Mouse (Mus musculus): ENCODE data around the gene Dpysl4. TPM values are rescaled to one million over a fixed set of nuclear protein-coding genes. Genes with fewer than 3 reads are reported as not detected.
A peak's percentile ranks its signal among the peaks of the same experiment; 100 is the strongest.

The Dpysl4 gene
- 265 and 280 TPM in 2 replicates for polyA plus RNA-seq (2015; fragmentation: Nextera tagmentation; extraction: Ambion mirVana)

DNA sequence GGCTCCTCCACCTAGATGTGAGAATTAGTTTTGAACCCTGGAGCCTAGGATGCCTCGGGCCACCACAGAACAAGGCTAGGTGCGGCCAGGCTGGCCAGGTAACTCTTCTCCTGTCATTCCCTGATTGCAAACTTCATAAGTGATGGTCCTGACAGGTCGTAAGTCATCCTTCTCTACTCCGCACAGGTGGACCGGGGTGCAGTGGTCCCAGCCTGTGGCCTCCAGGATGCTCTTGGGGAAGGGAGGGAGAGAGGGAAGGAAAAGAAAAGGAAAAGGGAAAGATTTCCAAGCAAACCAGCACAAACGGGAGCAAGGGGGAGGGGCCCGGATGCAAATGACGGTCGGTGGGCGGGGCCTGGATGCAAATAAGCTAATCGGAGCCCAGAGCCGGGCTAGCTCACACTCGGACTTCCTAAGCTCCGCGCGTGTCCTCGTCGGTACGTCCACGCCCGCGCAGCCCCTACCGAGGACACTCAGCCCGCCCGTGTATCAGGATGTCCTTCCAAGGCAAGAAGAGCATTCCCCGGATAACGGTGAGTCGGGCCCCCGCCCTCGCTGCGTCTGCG lies at the start of gene Dpysl4:
Gene Dpysl4, plus strand, starts transcription at position 373 of the 566 bp plus-strand sequence.
- WGBS, result 7% methylated on average over 32 of the region's 32 CpGs
- peak; percentile 87 for ATAC-seq (ENCODE audit: low FRiP score)
- Histone ChIP-seq H3K4me2 (peak within 1 kb of the TSS; percentile 81), H3K9me3 (no peaks in the 10 kb centered on the region), H3K27ac (peak within 1 kb of the TSS; percentile 92), H3K36me3 (peaks cover 21% of the 10 kb centered on the region), H3K27me3 (no peaks in the 10 kb centered on the region), H3K4me1 (replicated peaks) (peaks cover 53% of the 10 kb centered on the region), H3K9ac (peak within 1 kb of the TSS; percentile 99), H3K4me3 (peak within 1 kb of the TSS; percentile 88)

DNA sequence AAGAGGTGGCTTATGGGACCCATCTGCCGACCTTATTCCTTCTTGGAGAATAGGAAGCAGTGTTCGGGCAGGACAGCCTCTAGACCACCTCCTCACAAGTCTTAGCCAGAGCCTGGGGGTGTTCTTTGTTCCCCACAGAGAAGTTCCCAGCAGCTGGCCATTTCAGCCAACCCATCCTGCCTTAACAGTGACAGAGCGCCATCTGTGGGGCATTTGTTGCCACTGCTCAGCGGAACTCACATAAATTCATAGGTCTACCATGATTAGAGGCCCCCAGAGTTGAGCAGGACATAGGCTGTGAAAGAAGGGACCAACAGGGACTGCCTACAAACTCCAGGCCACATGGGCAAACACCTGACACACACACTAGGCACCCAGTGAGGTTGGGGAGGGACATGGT lies 22.4 kb upstream of the Dpysl4 start:
- Histone ChIP-seq H3K27ac (no peak overlapping the region), H3K4me2 (no peak overlapping the region), H3K4me1 (replicated peaks) (no peaks in the 10 kb centered on the region), H3K9me3 (no peaks in the 10 kb centered on the region), H3K9ac (no peak overlapping the region), H3K4me3 (no peak overlapping the region), H3K27me3 (peaks cover 11% of the 10 kb centered on the region; the same call in 1 of the 2 replicates), H3K36me3 (no peaks in the 10 kb centered on the region)
- 55% methylated on average over 4 of the region's 4 CpGs for WGBS
- ATAC-seq (ENCODE audit: low FRiP score), result no peak

DNA sequence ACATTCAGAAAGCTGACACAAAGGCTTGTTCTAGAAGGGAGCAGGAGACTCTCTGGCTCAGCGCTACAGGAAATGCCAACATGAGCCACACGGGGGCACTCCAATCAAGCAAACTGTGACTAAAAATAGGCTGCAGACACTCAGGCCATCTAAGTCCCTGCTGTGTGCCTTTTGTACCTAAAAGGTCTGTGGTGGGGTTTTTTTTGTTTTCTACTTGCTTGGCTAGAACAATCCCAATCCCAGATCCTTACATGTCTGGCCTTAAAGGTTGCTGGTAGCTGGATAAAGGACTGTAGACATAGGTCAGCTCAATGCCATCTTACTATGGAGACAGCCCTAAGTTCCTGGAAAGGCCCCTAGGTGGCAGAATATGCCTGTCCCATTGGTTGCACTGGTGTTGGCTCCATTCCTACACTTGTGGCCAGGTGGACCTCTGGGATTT lies 17.6 kb upstream of the Dpysl4 start:
- Histone ChIP-seq H3K9me3 (no peaks in the 10 kb centered on the region), H3K27me3 (peaks cover 11% of the 10 kb centered on the region; the same call in 1 of the 2 replicates), H3K9ac (no peak overlapping the region), H3K36me3 (no peaks in the 10 kb centered on the region), H3K4me3 (no peak overlapping the region), H3K4me2 (no peak overlapping the region), H3K27ac (no peak overlapping the region), H3K4me1 (replicated peaks) (0 out of 2 replicates have a peak, but pooled peaks cover 4% of the 10 kb centered on the region)
- peak; percentile 74 for ATAC-seq (ENCODE audit: low FRiP score)
- WGBS, result 0% methylated on average over 2 of the region's 2 CpGs

DNA sequence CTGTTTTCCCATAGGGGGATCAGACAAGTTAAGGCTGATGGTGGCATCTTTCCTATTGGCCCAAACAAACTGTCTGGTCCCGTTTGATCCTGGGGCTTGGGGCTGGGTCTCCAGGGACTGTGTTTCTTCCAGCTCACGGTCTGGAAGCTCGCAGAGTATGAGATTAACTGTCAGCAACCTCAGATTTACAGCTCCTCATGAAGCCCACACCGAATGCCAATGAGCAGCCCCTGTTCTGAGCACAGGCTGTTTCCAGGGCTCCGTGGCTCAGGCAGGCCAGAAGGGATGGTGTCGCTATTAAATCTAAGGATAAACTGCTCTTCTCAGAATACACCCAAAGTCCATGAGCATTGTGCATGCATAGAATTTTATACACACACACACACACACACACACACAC lies 11.6 kb upstream of the Dpysl4 start:
- H3K4me2 ChIP-seq, result no peak overlapping the region
- no peaks in the 10 kb centered on the region for H3K36me3 ChIP-seq
- H3K4me3 ChIP-seq, result no peak overlapping the region
- peaks cover 59% of the 10 kb centered on the region for H3K4me1 ChIP-seq (replicated peaks)
- peak overlapping the region; percentile 43; the same call in 1 of the 2 replicates for H3K9ac ChIP-seq
- H3K9me3 ChIP-seq, result no peaks in the 10 kb centered on the region
- peak overlapping the region; percentile 85 for H3K27ac ChIP-seq
- ATAC-seq (ENCODE audit: low FRiP score), result 0 out of 2 replicates have a peak, but pooled peaks have one; percentile 11
- no peaks in the 10 kb centered on the region for H3K27me3 ChIP-seq
- WGBS, result 15% methylated on average over 6 of the region's 6 CpGs

- Histone ChIP-seq H3K9ac (peak overlapping the region; percentile 49; the same call in 1 of the 2 replicates), H3K27me3 (no peaks in the 10 kb centered on the region), H3K4me2 (peak overlapping the region; percentile 25; the same call in 1 of the 2 replicates), H3K9me3 (no peaks in the 10 kb centered on the region), H3K36me3 (no peaks in the 10 kb centered on the region), H3K27ac (peak overlapping the region; percentile 85), H3K4me3 (no peak overlapping the region), H3K4me1 (replicated peaks) (peaks cover 60% of the 10 kb centered on the region)
- peak; percentile 44; the same call in 1 of the 2 replicates for ATAC-seq (ENCODE audit: low FRiP score)
- WGBS, result 14% methylated on average over 14 of the region's 14 CpGs
These were observed 10.6 kb upstream of the Dpysl4 start for GRCm38 (mm10) chr7:139075054-139075794.

DNA sequence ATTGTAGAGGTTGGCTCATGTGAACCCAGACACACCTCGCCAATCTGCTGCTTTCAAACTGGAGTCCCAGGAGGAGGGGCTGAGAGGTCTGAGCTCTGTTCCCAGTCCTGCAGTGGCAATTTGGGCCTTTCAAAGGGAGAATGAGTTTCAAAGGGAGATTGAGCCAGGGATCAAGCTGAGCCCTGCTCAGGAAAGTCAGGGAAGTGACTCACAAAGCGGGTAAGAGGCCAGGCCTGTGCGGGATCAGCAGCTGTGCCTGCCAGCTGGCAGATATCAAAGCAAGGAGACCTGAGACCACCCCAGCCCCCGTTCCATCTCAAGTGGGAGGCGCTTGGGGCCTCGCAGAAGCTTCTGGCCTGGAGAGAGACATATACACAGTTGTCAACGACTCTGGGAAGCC lies 8.5 kb upstream of the Dpysl4 start:
- WGBS, result 5% methylated on average over 7 of the region's 7 CpGs
- Histone ChIP-seq H3K36me3 (no peaks in the 10 kb centered on the region), H3K9ac (0 out of 2 replicates have a peak overlapping the region, but pooled peaks have one; percentile 29), H3K4me3 (no peak overlapping the region), H3K27me3 (no peaks in the 10 kb centered on the region), H3K4me1 (replicated peaks) (peaks cover 64% of the 10 kb centered on the region), H3K9me3 (no peaks in the 10 kb centered on the region), H3K27ac (peak overlapping the region; percentile 85), H3K4me2 (no peak overlapping the region)
- ATAC-seq (ENCODE audit: low FRiP score), result no peak

- H3K27me3 ChIP-seq, result no peaks in the 10 kb centered on the region
- no peaks in the 10 kb centered on the region for H3K36me3 ChIP-seq
- 37% methylated on average over 6 of the region's 6 CpGs for WGBS
- peaks cover 62% of the 10 kb centered on the region for H3K4me1 ChIP-seq (replicated peaks)
- no peak overlapping the region for H3K4me3 ChIP-seq
- H3K9me3 ChIP-seq, result no peaks in the 10 kb centered on the region
- H3K9ac ChIP-seq, result peak overlapping the region; percentile 29; the same call in 1 of the 2 replicates
- H3K27ac ChIP-seq, result peak overlapping the region; percentile 85
- H3K4me2 ChIP-seq, result no peak overlapping the region
- no peak for ATAC-seq (ENCODE audit: low FRiP score)
These were observed 7.6 kb upstream of the Dpysl4 start for GRCm38 (mm10) chr7:139078181-139078580.

GRCm38 (mm10) chr7:139079141-139079540 lies 6.7 kb upstream of the Dpysl4 start:
- Histone ChIP-seq H3K9ac (no peak overlapping the region), H3K4me3 (no peak overlapping the region), H3K36me3 (no peaks in the 10 kb centered on the region), H3K4me2 (no peak overlapping the region), H3K9me3 (no peaks in the 10 kb centered on the region), H3K4me1 (replicated peaks) (peaks cover 58% of the 10 kb centered on the region), H3K27me3 (no peaks in the 10 kb centered on the region), H3K27ac (peak overlapping the region; percentile 85; the same call in 1 of the 2 replicates)
- no peak for ATAC-seq (ENCODE audit: low FRiP score)
- WGBS, result 70% methylated on average over 7 of the region's 7 CpGs

DNA sequence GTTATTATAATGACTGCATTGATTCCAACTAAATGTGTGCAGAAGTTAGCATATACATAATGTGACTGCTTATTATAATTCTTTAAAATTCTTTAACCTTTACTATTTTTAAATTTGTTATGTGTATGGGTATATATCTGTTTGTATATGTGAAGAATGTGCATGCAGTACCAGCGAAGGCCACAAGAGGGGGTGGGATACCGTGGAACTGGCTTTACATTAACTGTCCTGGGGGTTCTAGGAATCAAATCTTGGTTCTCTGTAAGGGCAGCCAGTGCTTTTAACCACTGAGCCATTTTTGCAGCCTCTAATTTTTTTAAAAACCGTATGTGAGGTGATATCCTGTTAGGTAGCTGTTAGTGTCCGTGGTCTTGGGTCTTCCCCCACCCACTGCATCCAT lies 5.1 kb upstream of the Dpysl4 start:
- H3K36me3 ChIP-seq, result no peaks in the 10 kb centered on the region
- no peak for ATAC-seq (ENCODE audit: low FRiP score)
- no peaks in the 10 kb centered on the region for H3K27me3 ChIP-seq
- no peak overlapping the region for H3K27ac ChIP-seq
- peaks cover 48% of the 10 kb centered on the region for H3K4me1 ChIP-seq (replicated peaks)
- no peak overlapping the region for H3K9ac ChIP-seq
- WGBS, result 77% methylated on average over 4 of the region's 4 CpGs
- no peaks in the 10 kb centered on the region for H3K9me3 ChIP-seq
- H3K4me2 ChIP-seq, result no peak overlapping the region
- no peak overlapping the region for H3K4me3 ChIP-seq

- H3K4me2 ChIP-seq, result no peak overlapping the region
- no peak overlapping the region for H3K9ac ChIP-seq
- H3K4me3 ChIP-seq, result no peak overlapping the region
- H3K36me3 ChIP-seq, result no peaks in the 10 kb centered on the region
- WGBS, result 27% methylated on average over 5 of the region's 5 CpGs
- no peaks in the 10 kb centered on the region for H3K9me3 ChIP-seq
- H3K4me1 ChIP-seq (replicated peaks), result peaks cover 44% of the 10 kb centered on the region
- H3K27me3 ChIP-seq, result no peaks in the 10 kb centered on the region
- no peak for ATAC-seq (ENCODE audit: low FRiP score)
- H3K27ac ChIP-seq, result peak overlapping the region; percentile 8; the same call in 1 of the 2 replicates
These were observed 4.6 kb upstream of the Dpysl4 start for GRCm38 (mm10) chr7:139081158-139081557.

DNA sequence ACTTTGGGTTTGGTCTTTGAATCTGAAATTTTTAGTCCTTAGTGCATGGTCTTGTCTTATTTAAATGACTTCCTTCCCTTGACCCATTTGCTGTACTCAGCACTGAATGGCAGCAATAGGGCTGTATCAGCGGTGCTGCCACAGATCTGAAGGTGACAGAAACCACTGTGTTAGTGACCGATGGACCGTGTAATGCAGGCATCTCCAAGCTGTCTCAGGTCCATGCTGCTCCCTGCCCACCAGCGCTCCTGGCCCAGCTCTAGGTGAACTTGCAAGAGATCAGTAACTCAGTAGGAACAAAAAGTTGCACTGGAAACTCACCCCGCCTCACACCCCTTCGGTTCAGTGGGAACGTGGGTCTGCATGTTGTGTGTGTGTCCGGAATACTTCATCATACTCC lies 3.5 kb upstream of the Dpysl4 start:
- Histone ChIP-seq H3K4me2 (no peak overlapping the region), H3K4me3 (no peak overlapping the region), H3K36me3 (no peaks in the 10 kb centered on the region), H3K9ac (no peak overlapping the region), H3K27ac (no peak overlapping the region), H3K27me3 (no peaks in the 10 kb centered on the region), H3K9me3 (no peaks in the 10 kb centered on the region), H3K4me1 (replicated peaks) (peaks cover 40% of the 10 kb centered on the region)
- no peak for ATAC-seq (ENCODE audit: low FRiP score)
- WGBS, result 58% methylated on average over 8 of the region's 8 CpGs

DNA sequence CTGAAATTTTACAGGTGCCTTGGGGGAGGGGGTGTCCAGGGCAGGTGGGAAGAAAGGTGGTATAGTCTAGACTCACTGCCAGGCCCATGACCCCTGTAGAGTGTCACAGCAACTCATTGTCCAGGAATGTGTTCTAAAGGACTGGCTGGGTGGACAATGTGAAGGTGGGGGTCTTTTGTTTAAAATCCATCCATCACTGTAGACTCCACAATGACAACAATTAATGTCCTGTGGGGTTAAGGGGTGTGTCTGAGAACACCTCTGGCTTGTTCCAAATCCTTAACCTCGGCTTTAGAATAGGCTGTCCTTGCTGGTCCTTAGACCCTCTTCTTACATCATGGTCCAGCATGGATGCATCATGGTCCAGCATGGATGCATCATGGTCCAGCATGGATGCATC lies 1.5 kb upstream of the Dpysl4 start:
- Histone ChIP-seq H3K36me3 (peaks cover 7% of the 10 kb centered on the region; the same call in 1 of the 2 replicates), H3K4me2 (no peak overlapping the region), H3K4me1 (replicated peaks) (peaks cover 40% of the 10 kb centered on the region), H3K9me3 (no peaks in the 10 kb centered on the region), H3K27ac (no peak overlapping the region), H3K9ac (no peak overlapping the region), H3K27me3 (no peaks in the 10 kb centered on the region), H3K4me3 (no peak overlapping the region)
- no peak for ATAC-seq (ENCODE audit: low FRiP score)
- 31% methylated on average over 1 of the region's 1 CpGs for WGBS

All from hindbrain, embryonic 13.5 days (tissue).